Mouse (Mus musculus) layer of hippocampus, adult 9-11 months (tissue): ENCODE results near the gene Sdk1.

Experiments used
- DNase-seq: peaks from one replicate; pipeline ENCODE4 v3.0.0; 2022

Gene Sdk1

GRCm38 (mm10) chr5:141902544-141903250 is 661.4 kb downstream of the Sdk1 start:
- no peak for DNase-seq

- DNase-seq, result no peak
These were observed 669.2 kb downstream of the Sdk1 start for GRCm38 (mm10) chr5:141910444-141910843.

- DNase-seq, result no peak
These were observed 669.6 kb downstream of the Sdk1 start for GRCm38 (mm10) chr5:141910886-141911285.

GRCm38 (mm10) chr5:141912881-141913280 is 671.6 kb downstream of the Sdk1 start:
- no peak for DNase-seq

GRCm38 (mm10) chr5:141916954-141917353 is 675.7 kb downstream of the Sdk1 start:
- DNase-seq, result peak; percentile 6

GRCm38 (mm10) chr5:141939000-141939399 is 697.7 kb downstream of the Sdk1 start:
- no peak for DNase-seq

- no peak for DNase-seq
These were observed 699.3 kb downstream of the Sdk1 start for GRCm38 (mm10) chr5:141940636-141941035.

- no peak for DNase-seq
These were observed 709.5 kb downstream of the Sdk1 start for GRCm38 (mm10) chr5:141950791-141951190.

GRCm38 (mm10) chr5:141952270-141952669 is 711.0 kb downstream of the Sdk1 start:
- DNase-seq, result no peak

- DNase-seq, result no peak
These were observed 711.6 kb downstream of the Sdk1 start for GRCm38 (mm10) chr5:141952708-141953490.

GRCm38 (mm10) chr5:141971071-141971470 is 729.8 kb downstream of the Sdk1 start:
- no peak for DNase-seq

- no peak for DNase-seq
These were observed 738.2 kb downstream of the Sdk1 start for GRCm38 (mm10) chr5:141979511-141979910.

GRCm38 (mm10) chr5:141980746-141981145 is 739.5 kb downstream of the Sdk1 start:
- DNase-seq, result no peak

GRCm38 (mm10) chr5:141984322-141984721 is 743.0 kb downstream of the Sdk1 start:
- DNase-seq, result peak; percentile 12

GRCm38 (mm10) chr5:141985003-141985402 is 743.7 kb downstream of the Sdk1 start:
- DNase-seq, result peak; percentile 12

GRCm38 (mm10) chr5:141985551-141985950 is 744.3 kb downstream of the Sdk1 start:
- no peak for DNase-seq

GRCm38 (mm10) chr5:141987287-141987799 is 746.1 kb downstream of the Sdk1 start:
- no peak for DNase-seq

- DNase-seq, result peak; percentile 12
These were observed 747.4 kb downstream of the Sdk1 start for GRCm38 (mm10) chr5:141988685-141989084.

- no peak for DNase-seq
These were observed 752.9 kb downstream of the Sdk1 start for GRCm38 (mm10) chr5:141994192-141994591.

- no peak for DNase-seq
These were observed 759.0 kb downstream of the Sdk1 start for GRCm38 (mm10) chr5:142000247-142000646.

- DNase-seq, result no peak
These were observed 759.8 kb downstream of the Sdk1 start for GRCm38 (mm10) chr5:142001131-142001530.

GRCm38 (mm10) chr5:142001973-142002372 is 760.7 kb downstream of the Sdk1 start:
- no peak for DNase-seq

GRCm38 (mm10) chr5:142010189-142010588 is 768.9 kb downstream of the Sdk1 start:
- no peak for DNase-seq

GRCm38 (mm10) chr5:142017001-142017400 is 775.7 kb downstream of the Sdk1 start:
- DNase-seq, result no peak
